Mouse (Mus musculus) forebrain, embryonic 14.5 days (tissue): ENCODE data around the gene Amn. TPM values are rescaled to one million over a fixed set of nuclear protein-coding genes. Genes with fewer than 3 reads are reported as not detected.

Experiments
- ATAC-seq: fragments of 200-750 bp; cut with Nextera tagmentation; 2 replicates; pipeline ENCODE4 v1.8.0; 2017; ENCODE audit warnings: mild to moderate bottlenecking, moderate library complexity
- DNase-seq: peaks from one replicate; pipeline ENCODE4 v3.0.0-alpha.2; 2015; ENCODE audit warnings: low spot score
- H3K27ac ChIP-seq: fragments of 300-500 bp; sonication (generic); 2 replicates; pipeline ENCODE4 v1.5.1; 2014; ENCODE audit warnings: low read depth, mild to moderate bottlenecking, control low read depth, low read length, moderate library complexity
- H3K27me3 ChIP-seq: fragments of 300-500 bp; sonication (generic); replicated peaks from 2 replicates; pipeline ENCODE4 v1.6.1; 2014; ENCODE audit warnings: low read length, control low read depth, mixed read lengths; ENCODE audit not compliant: control insufficient read depth, insufficient read depth
- H3K36me3 ChIP-seq: fragments of 300-500 bp; sonication (generic); 2 replicates; pipeline ENCODE4 v1.6.1; 2014; ENCODE audit warnings: low read length, control low read depth; ENCODE audit not compliant: control insufficient read depth, insufficient read depth
- H3K4me1 ChIP-seq: fragments of 300-500 bp; sonication (generic); 2 replicates; pipeline ENCODE4 v1.6.1; 2014; ENCODE audit warnings: antibody characterized with exemption, low read length, control low read depth; ENCODE audit not compliant: control insufficient read depth, insufficient read depth
- H3K4me2 ChIP-seq: fragments of 300-500 bp; sonication (generic); 2 replicates; pipeline ENCODE4 v1.6.1; 2014; ENCODE audit warnings: mild to moderate bottlenecking, control low read depth, low read length
- H3K4me3 ChIP-seq: fragments of 300-500 bp; sonication (generic); 2 replicates; pipeline ENCODE4 v1.5.1; 2014; ENCODE audit warnings: low read depth, low read length, control low read depth
- H3K9ac ChIP-seq: fragments of 300-500 bp; sonication (generic); 2 replicates; pipeline ENCODE4 v1.6.1; 2014; ENCODE audit warnings: mild to moderate bottlenecking, low read length, control low read depth, moderate library complexity
- H3K9me3 ChIP-seq: fragments of 300-500 bp; sonication (generic); replicated peaks from 2 replicates; pipeline ENCODE4 v1.6.1; 2016; ENCODE audit warnings: low read length, control low read depth, mixed read lengths; ENCODE audit not compliant: control insufficient read depth
- WGBS: fragments of 180-500 bp; shearing (Covaris S2); extraction: QIAGEN DNeasy Blood & Tissue Kit; methylation state at CpG from one replicate; pipeline ENCODE4 v1.1.7; 2014; 5-methylcytosine and 5-hydroxymethylcytosine counted together
- polyA plus RNA-seq: library from polyadenylated mRNA; unstranded; fragments of >200 nt; fragmentation: Nextera tagmentation; extraction: Ambion mirVana; gene quantifications from 2 replicates; pipeline ENCODE4 v1.2.1, GENCODE M21; 2014

Gene Amn
- polyA plus RNA-seq, 1 experiment from 2014 or later = 1.9 TPM

GRCm38 (mm10) chr12:111303702-111304337, 32.9 kb downstream of the Amn start:
- Histone ChIP-seq H3K9ac (no peak overlapping the region), H3K27me3 (no peaks in the 10 kb centered on the region), H3K27ac (no peak overlapping the region), H3K4me3 (no peak overlapping the region), H3K4me2 (no peak overlapping the region), H3K4me1 (no peaks in the 10 kb centered on the region), H3K9me3 (no peaks in the 10 kb centered on the region), H3K36me3 (peaks cover 88% of the 10 kb centered on the region)
- DNase-seq (no peak), ATAC-seq (no peak)
- 92% methylated on average over 8 of the region's 8 CpGs for WGBS

DNA sequence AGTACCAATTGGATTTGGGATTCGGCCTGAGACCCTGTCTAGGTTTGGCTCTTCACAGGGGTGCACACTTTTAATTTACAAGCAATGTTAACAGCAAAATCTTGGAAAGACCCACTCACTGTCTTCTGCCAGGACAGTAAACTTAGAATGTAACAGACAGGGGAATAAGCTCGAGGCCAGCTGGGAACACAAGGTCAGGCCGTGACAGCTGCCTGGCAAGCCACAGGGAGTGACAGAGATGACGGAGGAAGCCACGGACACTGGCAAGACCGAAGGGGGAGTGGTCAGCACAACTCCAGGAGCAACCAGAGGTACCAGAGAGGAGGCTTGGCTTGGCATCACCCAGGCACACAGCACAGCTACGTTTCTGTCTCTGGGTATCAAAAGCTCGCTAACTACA, 35.9 kb downstream of the Amn start:
- DNase-seq = no peak
- Histone ChIP-seq H3K27me3 (no peaks in the 10 kb centered on the region), H3K9ac (no peak overlapping the region), H3K9me3 (no peaks in the 10 kb centered on the region), H3K4me3 (no peak overlapping the region), H3K4me1 (no peaks in the 10 kb centered on the region), H3K36me3 (peaks cover 92% of the 10 kb centered on the region), H3K4me2 (no peak overlapping the region), H3K27ac (no peak overlapping the region)
- WGBS = 87% methylated on average over 8 of the region's 8 CpGs
- ATAC-seq = no peak

DNA sequence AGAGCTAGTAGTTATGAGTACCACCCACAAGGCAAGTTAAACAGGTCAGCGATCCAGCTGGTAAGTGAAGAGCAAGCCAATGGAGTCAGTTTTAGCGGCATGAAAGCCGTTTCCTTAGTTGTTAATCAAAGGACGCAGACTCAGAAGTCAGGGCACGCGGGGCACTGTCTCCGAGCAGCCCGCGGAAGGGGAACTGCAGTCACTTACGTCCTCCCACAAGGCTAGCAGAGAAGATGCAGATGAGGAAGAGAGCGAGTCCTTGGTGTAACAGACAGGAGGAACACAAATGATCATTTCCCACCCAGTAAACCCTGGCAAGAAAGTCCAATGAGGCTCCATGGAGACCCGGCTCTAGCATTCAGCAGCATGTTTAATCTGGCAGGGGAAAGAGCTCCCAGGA, 38.4 kb downstream of the Amn start:
- no peak for DNase-seq
- H3K9ac ChIP-seq = no peak overlapping the region
- no peak overlapping the region for H3K4me2 ChIP-seq
- no peaks in the 10 kb centered on the region for H3K9me3 ChIP-seq
- no peak overlapping the region for H3K27ac ChIP-seq
- H3K4me1 ChIP-seq = no peaks in the 10 kb centered on the region
- no peaks in the 10 kb centered on the region for H3K27me3 ChIP-seq
- H3K36me3 ChIP-seq = peaks cover 97% of the 10 kb centered on the region
- ATAC-seq = no peak
- H3K4me3 ChIP-seq = no peak overlapping the region
- WGBS = 90% methylated on average over 12 of the region's 12 CpGs

DNA sequence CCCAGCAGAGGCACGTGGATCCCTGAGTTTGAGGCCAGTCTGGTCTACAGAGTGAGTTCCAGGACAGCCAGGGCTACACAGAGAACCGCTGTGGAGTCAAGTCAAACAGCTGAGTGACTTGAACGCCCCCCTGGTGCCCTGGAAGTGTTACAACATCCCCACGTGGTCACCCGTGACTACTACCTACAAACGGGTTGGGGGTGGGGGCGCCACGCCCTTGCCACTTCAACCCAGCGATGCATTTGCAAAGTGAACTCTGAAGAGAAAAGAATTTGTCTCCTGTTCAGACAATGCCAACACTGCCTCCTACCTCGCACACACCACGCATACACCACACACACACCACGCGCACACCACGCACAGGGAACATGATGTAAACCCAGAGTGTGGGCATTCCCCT, 39.0 kb downstream of the Amn start:
- H3K9ac ChIP-seq = no peak overlapping the region
- no peak overlapping the region for H3K4me2 ChIP-seq
- H3K4me3 ChIP-seq = no peak overlapping the region
- H3K27me3 ChIP-seq = no peaks in the 10 kb centered on the region
- peaks cover 97% of the 10 kb centered on the region for H3K36me3 ChIP-seq
- no peaks in the 10 kb centered on the region for H3K4me1 ChIP-seq
- WGBS = 90% methylated on average over 14 of the region's 14 CpGs
- DNase-seq (no peak), ATAC-seq (no peak)
- H3K27ac ChIP-seq = no peak overlapping the region
- no peaks in the 10 kb centered on the region for H3K9me3 ChIP-seq

DNA sequence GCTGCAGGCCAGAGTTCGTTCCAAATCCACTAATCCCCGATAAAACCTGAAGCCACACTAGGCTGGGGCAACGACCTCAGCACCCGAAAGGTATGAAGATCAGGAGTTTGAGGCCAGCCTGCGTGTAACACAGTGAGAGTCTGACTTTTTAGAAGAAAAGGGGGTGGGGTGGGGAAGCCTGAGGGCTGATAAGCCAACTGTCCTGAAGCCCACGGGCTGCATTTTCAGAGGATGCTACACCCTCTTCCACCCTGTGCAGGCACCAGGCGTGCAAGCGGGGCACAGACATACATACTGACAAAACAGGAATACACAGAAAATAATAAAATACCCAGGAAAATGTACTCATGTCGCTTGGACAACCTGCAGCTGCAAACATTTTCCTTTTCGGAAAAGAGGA, 40.9 kb downstream of the Amn start:
- Histone ChIP-seq H3K4me1 (no peaks in the 10 kb centered on the region), H3K27me3 (no peaks in the 10 kb centered on the region), H3K4me2 (no peak overlapping the region), H3K27ac (no peak overlapping the region), H3K9ac (no peak overlapping the region), H3K36me3 (peaks cover 94% of the 10 kb centered on the region), H3K9me3 (no peaks in the 10 kb centered on the region), H3K4me3 (no peak overlapping the region)
- DNase-seq = no peak
- 93% methylated on average over 10 of the region's 10 CpGs for WGBS
- ATAC-seq = no peak

DNA sequence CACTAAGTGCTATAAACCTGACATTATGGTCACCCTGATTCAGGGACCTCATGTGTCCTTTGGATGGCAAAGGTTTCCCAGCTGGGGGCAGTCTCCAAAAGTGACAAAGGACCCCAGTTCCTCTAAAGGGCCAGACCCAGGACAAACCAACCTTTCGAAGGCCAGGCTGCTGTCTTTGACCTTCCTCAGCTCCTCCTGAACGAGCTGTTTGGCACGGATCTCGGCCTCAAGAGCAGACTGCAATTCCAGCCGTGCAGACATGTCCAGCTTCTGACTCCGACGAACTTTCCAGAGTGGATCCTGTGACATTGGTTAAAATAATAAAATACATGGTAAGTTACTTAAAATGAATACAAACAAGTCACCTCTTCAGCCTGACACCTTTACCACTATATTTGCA, 43.4 kb downstream of the Amn start:
- no peak overlapping the region for H3K27ac ChIP-seq
- DNase-seq (no peak), ATAC-seq (no peak)
- no peaks in the 10 kb centered on the region for H3K4me1 ChIP-seq
- H3K36me3 ChIP-seq = peaks cover 96% of the 10 kb centered on the region
- H3K4me2 ChIP-seq = no peak overlapping the region
- no peak overlapping the region for H3K9ac ChIP-seq
- 98% methylated on average over 7 of the region's 7 CpGs for WGBS
- H3K9me3 ChIP-seq = no peaks in the 10 kb centered on the region
- H3K4me3 ChIP-seq = no peak overlapping the region
- H3K27me3 ChIP-seq = no peaks in the 10 kb centered on the region

DNA sequence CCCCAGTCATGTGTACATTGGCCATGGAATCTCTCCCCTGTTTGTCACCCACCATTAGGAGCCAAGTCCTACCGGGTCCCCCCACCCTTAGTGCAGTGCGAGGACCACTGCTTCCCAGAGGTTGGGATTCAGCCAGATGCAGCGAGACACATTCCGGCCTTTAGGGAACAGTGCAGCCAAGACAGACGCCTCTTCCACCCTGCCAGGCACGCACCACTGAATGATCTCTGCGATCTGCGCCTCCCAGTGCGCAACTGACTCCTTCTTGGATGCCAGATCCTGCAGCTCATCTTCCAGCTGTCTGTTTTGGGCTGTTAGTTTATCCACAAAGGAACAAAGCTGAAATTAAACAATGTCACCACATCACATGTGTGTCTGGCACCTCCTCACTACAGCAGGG, 46.8 kb downstream of the Amn start:
- no peaks in the 10 kb centered on the region for H3K27me3 ChIP-seq
- H3K4me1 ChIP-seq = no peaks in the 10 kb centered on the region
- peaks cover 96% of the 10 kb centered on the region for H3K36me3 ChIP-seq
- no peak overlapping the region for H3K4me2 ChIP-seq
- H3K9me3 ChIP-seq = no peaks in the 10 kb centered on the region
- no peak overlapping the region for H3K4me3 ChIP-seq
- H3K9ac ChIP-seq = no peak overlapping the region
- 95% methylated on average over 9 of the region's 9 CpGs for WGBS
- ATAC-seq (no peak), DNase-seq (no peak)
- no peak overlapping the region for H3K27ac ChIP-seq

DNA sequence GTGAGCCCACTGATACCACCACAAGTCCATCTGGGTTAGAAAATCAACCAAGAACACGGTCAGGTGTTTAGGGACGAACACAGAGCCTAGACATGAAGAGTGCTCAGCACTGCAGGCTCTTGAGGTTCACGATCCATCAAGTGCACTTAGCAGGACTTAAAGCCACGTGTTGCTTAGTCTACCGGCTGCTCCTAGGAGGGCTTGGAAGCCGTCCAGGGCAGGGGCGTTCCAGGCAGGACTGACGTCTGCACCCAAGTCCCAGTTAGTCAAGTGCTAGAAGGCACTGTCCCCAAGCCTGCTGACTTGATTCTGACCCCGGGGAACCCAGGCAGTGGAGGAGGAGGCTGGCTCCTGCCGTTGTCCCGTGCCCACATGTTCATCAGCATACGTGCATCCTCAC, 49.7 kb downstream of the Amn start:
- 80% methylated on average over 12 of the region's 12 CpGs for WGBS
- no peaks in the 10 kb centered on the region for H3K4me1 ChIP-seq
- ATAC-seq = no peak

GRCm38 (mm10) chr12:111321832-111322231, 50.9 kb downstream of the Amn start:
- Histone ChIP-seq H3K4me1 (no peaks in the 10 kb centered on the region), H3K9me3 (no peaks in the 10 kb centered on the region), H3K27me3 (no peaks in the 10 kb centered on the region), H3K36me3 (peaks cover 96% of the 10 kb centered on the region), H3K27ac (no peak overlapping the region), H3K4me3 (no peak overlapping the region), H3K4me2 (no peak overlapping the region), H3K9ac (no peak overlapping the region)
- WGBS = 63% methylated on average over 13 of the region's 13 CpGs
- peak; percentile 18; the same call in 1 of the 2 replicates for ATAC-seq
- peak; percentile 45 for DNase-seq

More for the DNA sequence above, 49.7 kb downstream of the Amn start:
- H3K27me3 ChIP-seq = no peaks in the 10 kb centered on the region
- H3K27ac ChIP-seq = no peak overlapping the region
- no peaks in the 10 kb centered on the region for H3K9me3 ChIP-seq
- no peak overlapping the region for H3K4me3 ChIP-seq
- H3K9ac ChIP-seq = no peak overlapping the region
- no peak overlapping the region for H3K4me2 ChIP-seq
- peaks cover 96% of the 10 kb centered on the region for H3K36me3 ChIP-seq
- no peak for DNase-seq
